Mouse (Mus musculus) ES-Bruce4 (cell line): ENCODE data around the gene Olfr372.
"Not testable (repeated sequence)": the region's sequence is repeated elsewhere in the genome, so short reads cannot be mapped to it uniquely, and the experiment has no call there.

ENCODE experiments used
- CTCF ChIP-seq: IDR thresholded peaks from one replicate; pipeline ENCODE4 v1.8.1; 2011; ENCODE audit warnings: low read depth, low read length
- EP300 ChIP-seq: IDR thresholded peaks from 2 replicates; pipeline ENCODE4 v1.6.1; 2011; ENCODE audit warnings: low read depth, low read length; ENCODE audit not compliant: insufficient read depth
- POLR2A ChIP-seq: IDR thresholded peaks from one replicate; pipeline ENCODE4 v1.8.1; 2011; ENCODE audit warnings: low read length; ENCODE audit not compliant: insufficient read depth

DNA sequence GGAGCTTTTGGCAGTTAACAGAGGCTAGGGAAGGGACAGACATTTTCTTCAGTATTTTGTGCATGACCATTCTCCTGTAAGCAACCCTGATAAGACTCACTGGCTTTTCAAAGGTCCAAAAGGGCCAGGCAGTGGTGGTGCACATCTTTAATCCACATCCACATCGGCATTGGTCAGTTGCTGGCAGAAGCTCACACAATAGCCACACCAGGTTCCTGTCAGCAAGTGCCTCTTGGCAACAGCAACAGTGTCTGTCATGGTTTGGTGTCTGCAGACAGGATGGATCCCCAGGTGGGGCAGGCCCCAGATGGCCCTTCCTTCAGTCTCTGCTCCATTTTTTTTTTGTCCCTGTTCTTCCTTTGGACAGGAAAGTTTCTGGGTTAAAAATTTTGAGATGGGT, 22.0 kb upstream of the Olfr372 start:
- not testable (repeated sequence) for TF ChIP-seq POLR2A, CTCF, EP300
